Mouse (Mus musculus): ENCODE data around the gene Cpsf4l.

DNA sequence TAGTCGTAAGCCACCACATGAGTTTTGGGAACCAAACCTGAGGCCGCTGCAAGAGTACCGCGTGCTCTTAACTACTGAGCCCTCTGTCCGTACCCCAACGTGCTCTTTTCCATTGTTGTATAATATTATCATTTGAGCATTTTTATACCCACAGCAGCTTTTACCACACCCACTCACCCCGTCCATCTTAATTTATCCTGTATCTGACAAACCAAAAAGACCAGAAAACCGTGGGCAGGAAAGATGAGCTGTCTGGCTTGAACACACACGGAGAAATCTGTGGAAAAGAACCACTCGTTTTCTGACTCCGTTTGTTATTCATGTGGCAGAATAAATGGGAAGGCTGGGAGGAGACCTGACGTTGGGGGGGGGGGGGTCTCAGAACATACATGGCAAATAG is 19.3 kb downstream of the Cpsf4l start:
- TF ChIP-seq EP300 (IDR thresholded peaks at IDR 0.05; ENCODE audit: low read depth) (no peak), CTCF (IDR thresholded peaks at IDR 0.05; ENCODE audit: low read depth) (no peak)

Measured in heart, postnatal 0 days (tissue).